Mouse (Mus musculus) heart, adult 2 months (tissue): ENCODE measurements at regions not wholly inside any gene's neighbourhood (a gene's known extent, or its start where the extent isn't known, plus 50 kb on each side); places are given as distances from the start of the nearest gene placed in this dataset.

Experiments
- CTCF ChIP-seq: fragments of 200-600 bp; IDR thresholded peaks from 2 replicates; pipeline ENCODE4 v1.8.1; 2022; ENCODE audit warnings: antibody characterized with exemption, mild to moderate bottlenecking, moderate library complexity
- EP300 ChIP-seq: fragments of 200-500 bp; IDR thresholded peaks from 2 replicates; pipeline ENCODE4 v1.6.1; 2011; ENCODE audit warnings: low read depth, low read length, control low read depth; ENCODE audit not compliant: insufficient read depth
- POLR2A ChIP-seq: fragments of 200-500 bp; IDR thresholded peaks from 2 replicates; pipeline ENCODE4 v1.6.1; 2011; ENCODE audit warnings: mild to moderate bottlenecking, low read depth, low read length, control low read depth; ENCODE audit not compliant: insufficient read depth

DNA sequence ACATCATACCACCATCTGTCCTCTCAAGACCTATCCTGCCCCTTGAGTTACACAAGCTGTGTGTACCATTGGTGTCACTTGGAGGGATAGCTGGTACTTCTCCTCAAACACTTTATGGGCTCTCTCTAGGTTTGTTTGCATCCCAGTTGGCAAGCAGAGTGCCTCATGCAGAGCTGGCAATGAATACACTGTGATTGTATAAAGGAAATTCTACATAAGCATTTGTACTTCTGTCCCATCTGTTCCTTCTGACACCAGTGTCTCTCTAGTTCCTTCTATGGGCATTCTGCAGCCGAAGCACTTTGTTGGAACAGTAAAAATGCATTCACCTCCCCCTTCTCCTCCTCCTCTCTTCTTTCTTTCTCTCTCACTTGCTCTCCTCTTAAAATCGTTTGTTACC is 1046.7 kb upstream of the Flrt2 start:
- TF ChIP-seq CTCF (no peak), POLR2A (no peak), EP300 (no peak)
